Mouse (Mus musculus) CH12.LX (cell line): Measurements from ENCODE around the gene S1pr3. TPM values are rescaled to one million over a fixed set of nuclear protein-coding genes. Genes with fewer than 3 reads are reported as not detected.

Experiments
- DNase-seq: peaks from one replicate; pipeline ENCODE4 v3.0.0-alpha.2; 2013; ENCODE audit errors: extremely low read depth
- H3K27ac ChIP-seq: 2 replicates; pipeline ENCODE4 v1.5.1; 2012; ENCODE audit warnings: low read depth, mild to moderate bottlenecking, control low read depth, moderate library complexity; ENCODE audit not compliant: insufficient read depth
- H3K27me3 ChIP-seq: replicated peaks from 2 replicates; pipeline ENCODE3; 2012; ENCODE audit warnings: inconsistent platforms
- H3K36me3 ChIP-seq, 2 experiments: replicated peaks in 1 of 2; 2 replicates each; pipeline versions ENCODE3 to v1.6.1; 2012; ENCODE audit warnings: inconsistent platforms in 1 of 2, low read length in 1 of 2, mild to moderate bottlenecking in 1 of 2, mixed read lengths in 1 of 2, moderate library complexity in 1 of 2; ENCODE audit not compliant: control insufficient read depth in 1 of 2, insufficient read depth in 1 of 2
- H3K4me1 ChIP-seq, 2 experiments: 2 replicates each; pipeline ENCODE4 v1.6.1; 2012; ENCODE audit warnings: inconsistent platforms in 1 of 2, moderate library complexity in 1 of 2; ENCODE audit not compliant: insufficient read depth in 2 of 2, control insufficient read depth in 1 of 2
- H3K4me2 ChIP-seq: 2 replicates; pipeline ENCODE4 v1.6.1; 2012; ENCODE audit warnings: low read depth, mild to moderate bottlenecking, control low read depth; ENCODE audit not compliant: poor library complexity, insufficient read depth, severe bottlenecking
- H3K4me3 ChIP-seq, 3 experiments: fragments of 150-350 bp in 1 of 3; sonication (generic) in 1 of 3; replicated peaks in 1 of 3; 2 replicates each; pipeline versions ENCODE3 to v1.5.1; 2011 to 2012; ENCODE audit warnings: low read depth in 2 of 3, low read length in 2 of 3, mild to moderate bottlenecking in 2 of 3, moderate library complexity in 2 of 3, control low read depth in 1 of 3, improper control_type of control experiment in 1 of 3, inconsistent platforms in 1 of 3, mixed read lengths in 1 of 3; ENCODE audit not compliant: poor library complexity in 1 of 3
- H3K79me2 ChIP-seq: replicated peaks from 2 replicates; pipeline ENCODE4 v1.6.1; 2012; ENCODE audit warnings: mild to moderate bottlenecking, moderate library complexity; ENCODE audit not compliant: control insufficient read depth, poor library complexity, insufficient read depth, severe bottlenecking; ENCODE audit errors: extremely low read depth
- H3K9ac ChIP-seq: 2 replicates; pipeline ENCODE4 v1.6.1; 2012; ENCODE audit warnings: low read depth, mild to moderate bottlenecking, control low read depth, moderate library complexity; ENCODE audit not compliant: insufficient read depth
- H3K9me3 ChIP-seq: replicated peaks from 2 replicates; pipeline ENCODE3; 2012; ENCODE audit warnings: low read length, inconsistent platforms, mixed read lengths
- BHLHE40 ChIP-seq: IDR thresholded peaks from 2 replicates; pipeline ENCODE4 v1.6.1; 2011; ENCODE audit warnings: mild to moderate bottlenecking, low read depth, low read length, improper control_type of control experiment
- CHD2 ChIP-seq: IDR thresholded peaks from 2 replicates; pipeline ENCODE4 v1.6.1; 2011; ENCODE audit warnings: low read length, improper control_type of control experiment
- CTCF ChIP-seq, 2 experiments: IDR thresholded peaks in 1 of 2; conservative IDR thresholded peaks in 1 of 2; 2 replicates each; pipeline ENCODE4 v1.5.1; 2011 to 2012; ENCODE audit warnings: low read depth in 2 of 2, low read length in 2 of 2, improper control_type of control experiment in 1 of 2, inconsistent platforms in 1 of 2, mild to moderate bottlenecking in 1 of 2, moderate library complexity in 1 of 2
- E2F4 ChIP-seq: IDR thresholded peaks from 2 replicates; pipeline ENCODE4 v1.6.1; 2011; ENCODE audit warnings: low read depth, low read length, improper control_type of control experiment; ENCODE audit not compliant: insufficient replicate concordance
- EP300 ChIP-seq: IDR thresholded peaks from 2 replicates; pipeline ENCODE4 v1.6.1; 2011; ENCODE audit warnings: low read length, improper control_type of control experiment
- GABPA ChIP-seq: IDR thresholded peaks from 2 replicates; pipeline ENCODE4 v1.6.1; 2012; ENCODE audit warnings: low read depth, low read length, improper control_type of control experiment, inconsistent platforms; ENCODE audit not compliant: insufficient replicate concordance
- IRF4 ChIP-seq: IDR thresholded peaks from 2 replicates; pipeline ENCODE4 v1.6.1; 2014; ENCODE audit warnings: low read depth, mild to moderate bottlenecking, inconsistent platforms, low read length, improper control_type of control experiment
- KAT2A ChIP-seq: IDR thresholded peaks from 2 replicates; pipeline ENCODE4 v1.6.1; 2012; ENCODE audit warnings: low read length, improper control_type of control experiment, inconsistent platforms; ENCODE audit not compliant: insufficient replicate concordance
- MAFK ChIP-seq: IDR thresholded peaks from 2 replicates; pipeline ENCODE4 v1.6.1; 2011; ENCODE audit warnings: low read length, improper control_type of control experiment; ENCODE audit not compliant: insufficient replicate concordance
- MAX ChIP-seq: IDR thresholded peaks from 2 replicates; pipeline ENCODE4 v1.6.1; 2011; ENCODE audit warnings: low read length, improper control_type of control experiment
- MEF2A ChIP-seq: IDR thresholded peaks from 2 replicates; pipeline ENCODE4 v1.6.1; 2014; ENCODE audit warnings: low read depth, mild to moderate bottlenecking, inconsistent platforms, low read length, improper control_type of control experiment, borderline replicate concordance
- NELFE ChIP-seq: IDR thresholded peaks from 2 replicates; pipeline ENCODE4 v1.6.1; 2011; ENCODE audit warnings: low read depth, low read length, improper control_type of control experiment
- NRF1 ChIP-seq: IDR thresholded peaks from 2 replicates; pipeline ENCODE4 v1.6.1; 2014; ENCODE audit warnings: low read depth, mild to moderate bottlenecking, inconsistent platforms, low read length, improper control_type of control experiment, moderate library complexity
- PAX5 ChIP-seq: IDR thresholded peaks from 2 replicates; pipeline ENCODE4 v1.6.1; 2012; ENCODE audit warnings: low read length, inconsistent platforms, mixed read lengths
- POLR2AphosphoS2 ChIP-seq: IDR thresholded peaks from 2 replicates; pipeline ENCODE4 v1.6.1; 2011; ENCODE audit warnings: low read depth, low read length, improper control_type of control experiment
- RAD21 ChIP-seq: IDR thresholded peaks from 2 replicates; pipeline ENCODE4 v1.6.1; 2011; ENCODE audit warnings: low read depth, mild to moderate bottlenecking, low read length, improper control_type of control experiment, moderate library complexity
- RCOR1 ChIP-seq: conservative IDR thresholded peaks from 2 replicates; pipeline ENCODE4 v1.6.1; 2012; ENCODE audit warnings: low read depth, mild to moderate bottlenecking, inconsistent platforms, low read length, improper control_type of control experiment
- SIN3A ChIP-seq: IDR thresholded peaks from 2 replicates; pipeline ENCODE4 v1.6.1; 2012; ENCODE audit warnings: low read length, improper control_type of control experiment, inconsistent platforms
- SMC3 ChIP-seq: IDR thresholded peaks from 2 replicates; pipeline ENCODE4 v1.6.1; 2011; ENCODE audit warnings: low read depth, low read length, improper control_type of control experiment
- UBTF ChIP-seq: IDR thresholded peaks from 2 replicates; pipeline ENCODE4 v1.6.1; 2012; ENCODE audit warnings: low read depth, mild to moderate bottlenecking, inconsistent platforms, low read length, improper control_type of control experiment, moderate library complexity
- USF2 ChIP-seq: conservative IDR thresholded peaks from 2 replicates; pipeline ENCODE4 v1.6.1; 2011; ENCODE audit warnings: low read depth, low read length, improper control_type of control experiment
- ZC3H11A ChIP-seq: IDR thresholded peaks from 2 replicates; pipeline ENCODE4 v1.6.1; 2012; ENCODE audit warnings: low read depth, mild to moderate bottlenecking, inconsistent platforms, low read length, improper control_type of control experiment
- ZMIZ1 ChIP-seq: IDR thresholded peaks from 2 replicates; pipeline ENCODE4 v1.6.1; 2012; ENCODE audit warnings: low read depth, mild to moderate bottlenecking, inconsistent platforms, low read length, improper control_type of control experiment
- dilution Hi-C: fragments of 300-500 bp; cut with MboI; formaldehyde crosslinking; loops from 2 replicates; pipeline ENCODE4 v1.14.3; 2020; ENCODE audit warnings: low sequenced_read_pairs; ENCODE audit not compliant: extremely low pct_unique_long_range_greater_than_20kb, extremely low pct_ligation_motif_present
- in situ Hi-C: fragments of 300-500 bp; cut with MboI; formaldehyde crosslinking; loops from 3 replicates; pipeline ENCODE4 v1.14.3; 2019; ENCODE audit warnings: low sequenced_read_pairs, low pct_ligation_motif_present, low pct_unique_long_range_greater_than_20kb, mixed read lengths
- polyA plus RNA-seq: library from polyadenylated mRNA; unstranded; fragments of >175 nt; gene quantifications from 2 replicates; pipeline ENCODE4 v1.2.1, GENCODE M21; 2012; ENCODE audit warnings: low read depth; ENCODE audit not compliant: insufficient read length
- total RNA-seq, 2 experiments: library from RNA; depleted of rRNA; stranded (reverse); fragments of 300-350 nt in 1 of 2; fragments of >200 nt in 1 of 2; gene quantifications; 2 replicates each; pipeline ENCODE4 v1.2.3; 2012 to 2014

Gene S1pr3
- total and polyA plus RNA-seq, 3 experiments = 7.5 to 33.4 (median 8.6) TPM

- H3K9me3 ChIP-seq = peaks cover 15% of the 10 kb centered on the region
- no peak for DNase-seq
- in situ Hi-C loops = loop anchor here (10.0 kb wide), 1 partner anchor 144 kb away; no protein-coding TSS in a partner anchor
- dilution Hi-C loops = no loop called here
- no peaks in the 10 kb centered on the region; the same call in 1 of the 2 replicates for H3K79me2 ChIP-seq
- no peak overlapping the region for H3K4me3 ChIP-seq
- H3K4me2 ChIP-seq = no peak overlapping the region
- H3K36me3 ChIP-seq = peaks cover 35 to 92% of the 10 kb centered on the region in 2 experiments
- H3K4me1 ChIP-seq = peaks cover 5 to 39% of the 10 kb centered on the region in 2 experiments
- H3K27me3 ChIP-seq = no peaks in the 10 kb centered on the region
- TF ChIP-seq RCOR1 = no peak
- TF ChIP-seq CHD2 = no peak
- no peak for TF ChIP-seq SIN3A
- no peak for TF ChIP-seq NELFE
- no peak for TF ChIP-seq MEF2A
- TF ChIP-seq POLR2AphosphoS2 = no peak
- H3K9ac ChIP-seq = no peak overlapping the region
- H3K27ac ChIP-seq = no peak overlapping the region
These were observed 10.6 kb downstream of the S1pr3 start for GRCm38 (mm10) chr13:51418942-51419451.

GRCm38 (mm10) chr13:51419501-51419900 lies 11.1 kb downstream of the S1pr3 start:
- in situ Hi-C loops = loop anchor here (10.0 kb wide), 1 partner anchor 145 kb away; no protein-coding TSS in a partner anchor
- H3K4me3 ChIP-seq = no peak overlapping the region
- peaks cover 12% of the 10 kb centered on the region for H3K9me3 ChIP-seq

GRCm38 (mm10) chr13:51420861-51421260 lies 12.4 kb downstream of the S1pr3 start:
- Histone ChIP-seq H3K4me3 (no peak overlapping the region), H3K36me3 (peaks cover 23 to 75% of the 10 kb centered on the region in 2 experiments), H3K27ac (no peak overlapping the region), H3K4me2 (no peak overlapping the region), H3K27me3 (no peaks in the 10 kb centered on the region), H3K4me1 (peaks cover 9 to 42% of the 10 kb centered on the region in 2 experiments), H3K79me2 (no peaks in the 10 kb centered on the region), H3K9me3 (no peaks in the 10 kb centered on the region), H3K9ac (no peak overlapping the region)
- TF ChIP-seq UBTF (no peak), ZMIZ1 (no peak), ZC3H11A (no peak), RAD21 (no peak), E2F4 (no peak), RCOR1 (no peak), IRF4 (no peak), MEF2A (no peak), BHLHE40 (no peak), PAX5 (no peak), KAT2A (no peak), MAFK (no peak), MAX (no peak), GABPA (no peak), SMC3 (no peak), NELFE (no peak)
- dilution Hi-C loops (no loop called here), in situ Hi-C loops (no loop called here)
- DNase-seq = no peak

More at GRCm38 (mm10) chr13:51419501-51419900, 11.1 kb downstream of the S1pr3 start:
- peaks cover 33 to 87% of the 10 kb centered on the region in 2 experiments for H3K36me3 ChIP-seq
- TF ChIP-seq CHD2 (no peak), CTCF (conservative IDR thresholded peaks at IDR 0.05 in 1 of 2, IDR thresholded peaks at IDR 0.05 in 1 of 2; ENCODE audit: low read depth in 2 of 2, low read length in 2 of 2) (no peak), USF2 (no peak), POLR2AphosphoS2 (no peak), NRF1 (no peak), EP300 (no peak)
- no peak for DNase-seq
- no peak overlapping the region for H3K27ac ChIP-seq
- no peak overlapping the region for H3K4me2 ChIP-seq
- no peak overlapping the region for H3K9ac ChIP-seq
- H3K79me2 ChIP-seq = no peaks in the 10 kb centered on the region; the same call in 1 of the 2 replicates
- H3K27me3 ChIP-seq = no peaks in the 10 kb centered on the region
- dilution Hi-C loops = no loop called here
- H3K4me1 ChIP-seq = peaks cover 8 to 41% of the 10 kb centered on the region in 2 experiments
